Mouse (Mus musculus) myocyte (in vitro differentiated cells): Measurements from ENCODE around the gene Clvs2.

Source experiments
- CEBPB ChIP-seq: IDR thresholded peaks from 2 replicates; pipeline ENCODE4 v1.6.1; 2011; ENCODE audit warnings: mild to moderate bottlenecking, moderate library complexity; ENCODE audit not compliant: poor library complexity, insufficient read depth, severe bottlenecking
- E2F4 ChIP-seq: IDR thresholded peaks from one replicate; pipeline ENCODE4 v1.6.1; 2011; ENCODE audit warnings: mild to moderate bottlenecking, control low read depth, moderate library complexity; ENCODE audit not compliant: insufficient read depth
- MAX ChIP-seq: IDR thresholded peaks from one replicate; pipeline ENCODE4 v1.6.1; 2011; ENCODE audit warnings: low read depth, mild to moderate bottlenecking, control low read depth
- MYOG ChIP-seq, 3 experiments: IDR thresholded peaks; one replicate each; pipeline ENCODE4 v1.6.1; 2011; ENCODE audit warnings: control low read depth in 2 of 3, low read depth in 2 of 3, mild to moderate bottlenecking in 2 of 3; ENCODE audit not compliant: insufficient read length in 2 of 3, control insufficient read depth in 1 of 3, insufficient read depth in 1 of 3
- POLR2A ChIP-seq: IDR thresholded peaks from one replicate; pipeline ENCODE4 v1.6.1; 2011; ENCODE audit warnings: low read depth, mild to moderate bottlenecking, control low read depth, moderate library complexity; ENCODE audit not compliant: insufficient read length
- POLR2AphosphoS2 ChIP-seq: IDR thresholded peaks from one replicate; pipeline ENCODE4 v1.6.1; 2011; ENCODE audit warnings: low read depth, control low read depth; ENCODE audit not compliant: insufficient read length
- USF1 ChIP-seq: IDR thresholded peaks from one replicate; pipeline ENCODE4 v1.6.1; 2011; ENCODE audit warnings: low read depth, mild to moderate bottlenecking, control low read depth, moderate library complexity

DNA sequence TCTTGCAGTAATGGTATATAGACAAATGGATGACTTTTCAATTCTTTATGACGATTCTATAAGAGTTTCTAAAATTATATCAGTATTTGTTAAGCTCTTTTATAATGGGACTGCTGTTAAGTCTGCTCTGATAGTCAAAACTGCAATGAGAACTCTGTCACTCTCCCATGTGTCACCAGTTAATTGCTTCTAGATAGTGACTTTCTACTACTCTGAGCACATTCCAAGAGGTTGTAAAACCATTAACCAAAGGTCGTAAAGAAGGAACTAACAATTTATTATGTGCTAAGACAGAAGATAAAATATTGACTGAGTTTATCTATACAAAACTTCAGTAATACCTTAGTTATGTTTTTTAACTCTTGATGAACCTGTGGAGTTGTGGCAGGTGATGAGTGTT lies 37.5 kb downstream of the Clvs2 start:
- TF ChIP-seq POLR2A, result no peak
- TF ChIP-seq MYOG (IDR thresholded peaks at IDR 0.05; ENCODE audit: control insufficient read depth in 1 of 3, insufficient read depth in 1 of 3, insufficient read length in 2 of 3, low read depth in 2 of 3), result no peak
- TF ChIP-seq MAX, result no peak
- no peak for TF ChIP-seq E2F4
- TF ChIP-seq USF1, result no peak
- no peak for TF ChIP-seq POLR2AphosphoS2
- TF ChIP-seq CEBPB, result no peak
